Mouse (Mus musculus) CH12.LX (cell line): ENCODE results near the gene Pphln1. TPM values are rescaled to one million over a fixed set of nuclear protein-coding genes. Genes with fewer than 3 reads are reported as not detected.
A peak's percentile ranks its signal among the peaks of the same experiment; 100 is the strongest.

Experiments used
- DNase-seq: peaks from one replicate; pipeline ENCODE4 v3.0.0-alpha.2; 2013; ENCODE audit errors: extremely low read depth
- H3K27ac ChIP-seq: 2 replicates; pipeline ENCODE4 v1.5.1; 2012; ENCODE audit warnings: low read depth, mild to moderate bottlenecking, control low read depth, moderate library complexity; ENCODE audit not compliant: insufficient read depth
- H3K27me3 ChIP-seq: replicated peaks from 2 replicates; pipeline ENCODE3; 2012; ENCODE audit warnings: inconsistent platforms
- H3K36me3 ChIP-seq, 2 experiments: replicated peaks in 1 of 2; 2 replicates each; pipeline versions ENCODE3 to v1.6.1; 2012; ENCODE audit warnings: inconsistent platforms in 1 of 2, low read length in 1 of 2, mild to moderate bottlenecking in 1 of 2, mixed read lengths in 1 of 2, moderate library complexity in 1 of 2; ENCODE audit not compliant: control insufficient read depth in 1 of 2, insufficient read depth in 1 of 2
- H3K4me1 ChIP-seq, 2 experiments: 2 replicates each; pipeline ENCODE4 v1.6.1; 2012; ENCODE audit warnings: inconsistent platforms in 1 of 2, moderate library complexity in 1 of 2; ENCODE audit not compliant: insufficient read depth in 2 of 2, control insufficient read depth in 1 of 2
- H3K4me2 ChIP-seq: 2 replicates; pipeline ENCODE4 v1.6.1; 2012; ENCODE audit warnings: low read depth, mild to moderate bottlenecking, control low read depth; ENCODE audit not compliant: poor library complexity, insufficient read depth, severe bottlenecking
- H3K4me3 ChIP-seq, 3 experiments: fragments of 150-350 bp in 1 of 3; sonication (generic) in 1 of 3; replicated peaks in 1 of 3; 2 replicates each; pipeline versions ENCODE3 to v1.5.1; 2011 to 2012; ENCODE audit warnings: low read depth in 2 of 3, low read length in 2 of 3, mild to moderate bottlenecking in 2 of 3, moderate library complexity in 2 of 3, control low read depth in 1 of 3, improper control_type of control experiment in 1 of 3, inconsistent platforms in 1 of 3, mixed read lengths in 1 of 3; ENCODE audit not compliant: poor library complexity in 1 of 3
- H3K79me2 ChIP-seq: replicated peaks from 2 replicates; pipeline ENCODE4 v1.6.1; 2012; ENCODE audit warnings: mild to moderate bottlenecking, moderate library complexity; ENCODE audit not compliant: control insufficient read depth, poor library complexity, insufficient read depth, severe bottlenecking; ENCODE audit errors: extremely low read depth
- H3K9ac ChIP-seq: 2 replicates; pipeline ENCODE4 v1.6.1; 2012; ENCODE audit warnings: low read depth, mild to moderate bottlenecking, control low read depth, moderate library complexity; ENCODE audit not compliant: insufficient read depth
- H3K9me3 ChIP-seq: replicated peaks from 2 replicates; pipeline ENCODE3; 2012; ENCODE audit warnings: low read length, inconsistent platforms, mixed read lengths
- CHD1 ChIP-seq: IDR thresholded peaks from 2 replicates; pipeline ENCODE4 v1.6.1; 2012; ENCODE audit warnings: low read depth, low read length, improper control_type of control experiment, inconsistent platforms
- CHD2 ChIP-seq: IDR thresholded peaks from 2 replicates; pipeline ENCODE4 v1.6.1; 2011; ENCODE audit warnings: low read length, improper control_type of control experiment
- CTCF ChIP-seq, 2 experiments: IDR thresholded peaks in 1 of 2; conservative IDR thresholded peaks in 1 of 2; 2 replicates each; pipeline ENCODE4 v1.5.1; 2011 to 2012; ENCODE audit warnings: low read depth in 2 of 2, low read length in 2 of 2, improper control_type of control experiment in 1 of 2, inconsistent platforms in 1 of 2, mild to moderate bottlenecking in 1 of 2, moderate library complexity in 1 of 2
- E2F4 ChIP-seq: IDR thresholded peaks from 2 replicates; pipeline ENCODE4 v1.6.1; 2011; ENCODE audit warnings: low read depth, low read length, improper control_type of control experiment; ENCODE audit not compliant: insufficient replicate concordance
- ELF1 ChIP-seq: IDR thresholded peaks from 2 replicates; pipeline ENCODE4 v1.6.1; 2014; ENCODE audit warnings: low read depth, mild to moderate bottlenecking, inconsistent platforms, low read length, improper control_type of control experiment
- EP300 ChIP-seq: IDR thresholded peaks from 2 replicates; pipeline ENCODE4 v1.6.1; 2011; ENCODE audit warnings: low read length, improper control_type of control experiment
- ETS1 ChIP-seq: conservative IDR thresholded peaks from 2 replicates; pipeline ENCODE4 v1.6.1; 2012; ENCODE audit warnings: low read depth, mild to moderate bottlenecking, inconsistent platforms, low read length, improper control_type of control experiment, moderate library complexity
- GABPA ChIP-seq: IDR thresholded peaks from 2 replicates; pipeline ENCODE4 v1.6.1; 2012; ENCODE audit warnings: low read depth, low read length, improper control_type of control experiment, inconsistent platforms; ENCODE audit not compliant: insufficient replicate concordance
- IRF4 ChIP-seq: IDR thresholded peaks from 2 replicates; pipeline ENCODE4 v1.6.1; 2014; ENCODE audit warnings: low read depth, mild to moderate bottlenecking, inconsistent platforms, low read length, improper control_type of control experiment
- JUN ChIP-seq: IDR thresholded peaks from 2 replicates; pipeline ENCODE4 v1.6.1; 2011; ENCODE audit warnings: low read depth, mild to moderate bottlenecking, low read length, improper control_type of control experiment, moderate library complexity; ENCODE audit not compliant: insufficient read depth
- JUND ChIP-seq: conservative IDR thresholded peaks from 2 replicates; pipeline ENCODE4 v1.6.1; 2011; ENCODE audit warnings: low read depth, low read length, improper control_type of control experiment
- MAFK ChIP-seq: IDR thresholded peaks from 2 replicates; pipeline ENCODE4 v1.6.1; 2011; ENCODE audit warnings: low read length, improper control_type of control experiment; ENCODE audit not compliant: insufficient replicate concordance
- MAX ChIP-seq: IDR thresholded peaks from 2 replicates; pipeline ENCODE4 v1.6.1; 2011; ENCODE audit warnings: low read length, improper control_type of control experiment
- MAZ ChIP-seq: IDR thresholded peaks from 2 replicates; pipeline ENCODE4 v1.6.1; 2012; ENCODE audit warnings: low read depth, mild to moderate bottlenecking, inconsistent platforms, low read length, improper control_type of control experiment, moderate library complexity
- MEF2A ChIP-seq: IDR thresholded peaks from 2 replicates; pipeline ENCODE4 v1.6.1; 2014; ENCODE audit warnings: low read depth, mild to moderate bottlenecking, inconsistent platforms, low read length, improper control_type of control experiment, borderline replicate concordance
- MXI1 ChIP-seq: IDR thresholded peaks from 2 replicates; pipeline ENCODE4 v1.6.1; 2011; ENCODE audit warnings: mild to moderate bottlenecking, low read depth, low read length, improper control_type of control experiment
- NRF1 ChIP-seq: IDR thresholded peaks from 2 replicates; pipeline ENCODE4 v1.6.1; 2014; ENCODE audit warnings: low read depth, mild to moderate bottlenecking, inconsistent platforms, low read length, improper control_type of control experiment, moderate library complexity
- POLR2A ChIP-seq: IDR thresholded peaks from 2 replicates; pipeline ENCODE4 v1.6.1; 2011; ENCODE audit warnings: low read depth, mild to moderate bottlenecking, improper control_type of control experiment, low read length
- RAD21 ChIP-seq: IDR thresholded peaks from 2 replicates; pipeline ENCODE4 v1.6.1; 2011; ENCODE audit warnings: low read depth, mild to moderate bottlenecking, low read length, improper control_type of control experiment, moderate library complexity
- RCOR1 ChIP-seq: conservative IDR thresholded peaks from 2 replicates; pipeline ENCODE4 v1.6.1; 2012; ENCODE audit warnings: low read depth, mild to moderate bottlenecking, inconsistent platforms, low read length, improper control_type of control experiment
- SIN3A ChIP-seq: IDR thresholded peaks from 2 replicates; pipeline ENCODE4 v1.6.1; 2012; ENCODE audit warnings: low read length, improper control_type of control experiment, inconsistent platforms
- TBP ChIP-seq: conservative IDR thresholded peaks from 2 replicates; pipeline ENCODE4 v1.6.1; 2011; ENCODE audit warnings: low read depth, low read length, improper control_type of control experiment
- UBTF ChIP-seq: IDR thresholded peaks from 2 replicates; pipeline ENCODE4 v1.6.1; 2012; ENCODE audit warnings: low read depth, mild to moderate bottlenecking, inconsistent platforms, low read length, improper control_type of control experiment, moderate library complexity
- USF1 ChIP-seq: IDR thresholded peaks from 2 replicates; pipeline ENCODE4 v1.6.1; 2014; ENCODE audit warnings: low read depth, mild to moderate bottlenecking, inconsistent platforms, low read length, improper control_type of control experiment
- USF2 ChIP-seq: conservative IDR thresholded peaks from 2 replicates; pipeline ENCODE4 v1.6.1; 2011; ENCODE audit warnings: low read depth, low read length, improper control_type of control experiment
- ZMIZ1 ChIP-seq: IDR thresholded peaks from 2 replicates; pipeline ENCODE4 v1.6.1; 2012; ENCODE audit warnings: low read depth, mild to moderate bottlenecking, inconsistent platforms, low read length, improper control_type of control experiment
- dilution Hi-C: fragments of 300-500 bp; cut with MboI; formaldehyde crosslinking; loops from 2 replicates; pipeline ENCODE4 v1.14.3; 2020; ENCODE audit warnings: low sequenced_read_pairs; ENCODE audit not compliant: extremely low pct_unique_long_range_greater_than_20kb, extremely low pct_ligation_motif_present
- in situ Hi-C: fragments of 300-500 bp; cut with MboI; formaldehyde crosslinking; loops from 3 replicates; pipeline ENCODE4 v1.14.3; 2019; ENCODE audit warnings: low sequenced_read_pairs, low pct_ligation_motif_present, low pct_unique_long_range_greater_than_20kb, mixed read lengths
- polyA plus RNA-seq: library from polyadenylated mRNA; unstranded; fragments of >175 nt; gene quantifications from 2 replicates; pipeline ENCODE4 v1.2.1, GENCODE M21; 2012; ENCODE audit warnings: low read depth; ENCODE audit not compliant: insufficient read length
- total RNA-seq, 2 experiments: library from RNA; depleted of rRNA; stranded (reverse); fragments of 300-350 nt in 1 of 2; fragments of >200 nt in 1 of 2; gene quantifications; 2 replicates each; pipeline ENCODE4 v1.2.3; 2012 to 2014

The Pphln1 gene
- total and polyA plus RNA-seq, 3 experiments, result 22.9 to 63.9 (median 59.3) TPM

GRCm38 (mm10) chr15:93512437-93512836, 114.3 kb downstream of the Pphln1 start:
- H3K79me2 ChIP-seq, result no peaks in the 10 kb centered on the region
- H3K4me3 ChIP-seq, result no peak overlapping the region
- peak overlapping the region; percentile 47 for H3K4me2 ChIP-seq
- H3K9me3 ChIP-seq, result no peaks in the 10 kb centered on the region
- H3K27me3 ChIP-seq, result no peaks in the 10 kb centered on the region
- H3K9ac ChIP-seq, result no peak overlapping the region
- in situ Hi-C loops, result loop anchor here (10.0 kb wide), 2 partner anchors 62 to 202 kb away; no protein-coding TSS in a partner anchor
- H3K4me1 ChIP-seq, result peaks cover 11 to 39% of the 10 kb centered on the region in 2 experiments; a peak in 3 of 4 replicates
- dilution Hi-C loops, result no loop called here
- H3K36me3 ChIP-seq, result peaks cover 0 to 4% of the 10 kb centered on the region in 2 experiments
- no peak for TF ChIP-seq NRF1
- no peak for TF ChIP-seq JUN
- no peak for TF ChIP-seq RCOR1
- no peak for TF ChIP-seq RAD21
- no peak for TF ChIP-seq E2F4
- no peak for TF ChIP-seq MXI1
- TF ChIP-seq USF2, result no peak
- TF ChIP-seq MAFK, result no peak
- no peak for TF ChIP-seq ETS1
- TF ChIP-seq SIN3A, result no peak
- no peak for TF ChIP-seq CHD1
- TF ChIP-seq MEF2A, result no peak
- no peak for TF ChIP-seq TBP
- TF ChIP-seq ZMIZ1, result no peak
- no peak for TF ChIP-seq IRF4
- H3K27ac ChIP-seq, result no peak overlapping the region
- DNase-seq, result no peak

GRCm38 (mm10) chr15:93513939-93514341, 115.8 kb downstream of the Pphln1 start:
- TF ChIP-seq USF1 (no peak), GABPA (no peak), RAD21 (no peak), EP300 (peak; percentile 26; the same call in 1 of the 2 replicates), MAFK (peak; percentile 94), MAX (0 out of 2 replicates have a peak, but pooled peaks have one; percentile 39), JUND (no peak), USF2 (no peak), NRF1 (no peak), ETS1 (no peak), ELF1 (no peak), MAZ (peak; percentile 26; the same call in 1 of the 2 replicates), POLR2A (no peak), MXI1 (peak; percentile 41; the same call in 1 of the 2 replicates), SIN3A (peak; percentile 68; the same call in 1 of the 2 replicates), CTCF (conservative IDR thresholded peaks at IDR 0.05 in 1 of 2, IDR thresholded peaks at IDR 0.05 in 1 of 2; ENCODE audit: low read depth in 2 of 2, low read length in 2 of 2) (no peak), UBTF (no peak), CHD2 (0 out of 2 replicates have a peak, but pooled peaks have one; percentile 12), JUN (no peak)
- DNase-seq, result peak; percentile 52
- dilution Hi-C loops, result no loop called here

More at GRCm38 (mm10) chr15:93513939-93514341, 115.8 kb downstream of the Pphln1 start:
- Histone ChIP-seq H3K27me3 (no peaks in the 10 kb centered on the region), H3K27ac (no peak overlapping the region), H3K79me2 (no peaks in the 10 kb centered on the region), H3K4me2 (peak overlapping the region; percentile 23), H3K36me3 (peaks cover 0 to 4% of the 10 kb centered on the region in 2 experiments), H3K9ac (peak overlapping the region; percentile 48), H3K4me3 (peak overlapping the region in 1 of 3 experiments; percentile 25), H3K9me3 (no peaks in the 10 kb centered on the region), H3K4me1 (peaks cover 11 to 43% of the 10 kb centered on the region in 2 experiments; a peak in 3 of 4 replicates)
- in situ Hi-C loops, result loop anchor here (10.0 kb wide), 2 partner anchors 61 to 201 kb away; no protein-coding TSS in a partner anchor
